Mouse (Mus musculus): ENCODE measurements around the gene Eif5b.
"Not testable (repeated sequence)": the region's sequence is repeated elsewhere in the genome, so short reads cannot be mapped to it uniquely, and the experiment has no call there.

Eif5b gene

DNA sequence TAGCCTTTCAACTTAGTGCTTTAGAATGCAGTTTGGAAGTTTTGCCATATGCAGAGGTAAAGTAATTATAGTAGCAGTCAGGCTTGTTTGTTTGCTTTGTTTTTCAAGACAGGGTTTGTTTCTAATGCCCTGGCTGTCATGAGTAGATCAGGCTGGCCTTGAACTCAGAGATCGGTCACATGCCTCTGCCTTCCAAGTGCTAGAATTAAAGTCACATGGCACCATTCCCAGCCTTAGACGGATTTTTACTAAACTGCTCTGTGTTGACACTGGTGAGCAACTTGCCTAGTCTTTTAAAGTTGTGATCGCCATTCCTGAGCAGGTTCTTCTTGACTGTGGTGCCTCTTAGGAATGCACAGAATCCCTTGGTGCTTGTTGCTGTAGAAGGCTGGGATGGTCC, 8.9 kb downstream of the Eif5b start:
- DNase-seq (ENCODE audit: low spot score) = no peak

DNA sequence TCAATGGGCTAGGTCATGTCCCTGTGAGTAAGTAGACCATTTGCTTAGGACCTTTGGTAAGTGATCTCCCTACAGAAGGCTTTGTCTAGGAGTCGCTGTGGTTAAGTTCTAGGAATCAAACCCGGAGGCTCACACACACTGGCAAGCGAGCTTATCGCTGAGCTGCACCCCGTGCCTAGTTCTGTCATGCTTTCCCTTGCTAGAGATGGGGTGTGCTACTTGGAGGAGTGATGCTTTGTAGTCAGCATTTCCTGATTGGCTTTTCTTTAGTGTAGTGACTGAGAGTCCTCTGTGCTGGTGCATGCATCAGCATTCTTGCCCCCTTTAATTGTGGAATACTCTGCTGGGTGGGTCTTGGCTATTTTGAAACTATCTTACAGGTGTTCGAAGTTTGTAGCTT, 13.8 kb downstream of the Eif5b start:
- no peak for DNase-seq (ENCODE audit: low spot score)

DNA sequence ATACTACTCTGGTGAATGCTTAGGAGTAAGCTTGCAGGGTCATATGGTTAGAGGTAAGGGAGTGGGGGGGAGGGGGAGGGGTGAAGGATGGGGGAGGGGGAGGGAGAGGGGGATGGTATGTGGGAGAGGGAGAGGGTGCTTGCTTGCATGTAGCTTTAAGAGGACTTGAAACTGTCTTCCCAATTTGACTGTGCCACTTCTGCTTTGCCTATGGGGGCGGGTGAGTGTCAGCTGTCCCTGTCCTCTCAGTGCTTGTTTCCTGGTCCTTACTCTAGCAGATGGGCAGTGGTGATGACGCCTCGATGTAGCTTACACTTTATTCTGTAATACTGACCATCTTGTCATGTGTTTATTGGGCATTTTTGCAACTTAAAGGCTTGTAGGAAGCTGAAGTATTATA, 14.3 kb downstream of the Eif5b start:
- DNase-seq (ENCODE audit: low spot score) = no peak

DNA sequence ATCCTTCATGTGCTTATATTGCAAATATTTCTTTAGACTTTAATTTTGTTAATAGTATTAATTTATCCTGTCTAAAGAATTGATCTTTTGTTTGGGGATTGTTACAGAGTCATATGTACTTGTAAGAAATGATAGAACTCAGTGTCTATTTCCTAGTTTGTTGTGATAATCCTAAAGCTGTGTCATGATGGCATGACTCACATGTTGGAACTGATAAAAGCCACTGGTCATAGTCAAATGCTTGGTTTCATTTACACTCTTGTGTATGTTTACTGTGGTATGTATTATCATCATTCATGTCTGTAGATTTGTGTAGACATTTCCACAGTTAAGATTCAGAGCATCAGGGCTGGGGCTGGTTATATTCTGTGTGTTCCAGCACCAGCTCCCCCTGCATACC, 14.7 kb downstream of the Eif5b start:
- DNase-seq (ENCODE audit: low spot score) = no peak

DNA sequence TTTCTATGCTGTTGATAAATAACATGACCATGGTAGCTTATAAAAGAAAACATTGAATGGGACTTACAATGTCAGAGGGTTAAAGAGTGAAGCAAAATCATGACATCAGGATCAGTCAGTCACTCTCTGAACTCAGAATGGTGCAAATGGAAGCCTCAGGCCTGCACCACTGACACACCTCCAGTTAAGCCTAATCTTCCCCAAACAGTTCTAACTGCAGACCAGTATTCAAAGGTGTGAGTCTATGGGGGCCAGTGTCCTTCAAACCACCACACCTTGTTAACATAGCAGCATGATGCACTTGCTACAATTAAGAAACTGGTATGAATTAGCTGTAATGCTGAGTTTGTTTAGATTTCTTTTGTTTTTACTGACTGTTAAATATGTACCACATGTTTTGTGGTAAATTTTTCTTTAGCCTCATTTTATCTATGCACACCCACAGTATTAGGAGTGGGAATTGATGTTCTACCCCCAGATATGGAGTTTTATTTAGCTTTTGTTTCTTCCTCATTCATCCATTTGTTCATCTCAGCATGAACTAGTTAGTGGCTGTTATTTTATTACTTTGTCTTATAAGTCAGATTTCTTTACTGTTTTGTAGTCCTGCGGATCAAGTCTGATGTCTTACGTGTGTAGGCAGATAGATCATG, 16.9 kb downstream of the Eif5b start:
- DNase-seq (ENCODE audit: low spot score) = no peak

DNA sequence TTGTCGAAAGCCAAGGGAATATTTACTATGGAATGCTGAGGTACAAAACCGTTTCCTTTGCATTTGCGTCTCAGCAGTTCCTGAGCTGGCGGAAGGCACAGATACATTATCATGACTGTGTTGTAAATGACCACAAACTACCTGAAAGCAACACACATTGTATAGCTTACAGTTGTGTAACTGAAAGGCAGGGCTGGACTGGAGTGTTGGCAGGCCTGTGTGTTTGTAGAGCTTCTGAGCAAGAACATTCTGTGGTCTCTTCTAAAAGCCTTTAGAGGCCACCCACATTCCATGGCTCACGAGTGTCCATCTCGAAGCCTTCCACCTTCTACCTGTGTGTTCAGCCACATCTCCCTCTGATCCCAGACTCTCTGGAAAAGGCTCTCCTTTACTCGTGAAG, 29.5 kb downstream of the Eif5b start:
- no peak for DNase-seq (ENCODE audit: low spot score)

DNA sequence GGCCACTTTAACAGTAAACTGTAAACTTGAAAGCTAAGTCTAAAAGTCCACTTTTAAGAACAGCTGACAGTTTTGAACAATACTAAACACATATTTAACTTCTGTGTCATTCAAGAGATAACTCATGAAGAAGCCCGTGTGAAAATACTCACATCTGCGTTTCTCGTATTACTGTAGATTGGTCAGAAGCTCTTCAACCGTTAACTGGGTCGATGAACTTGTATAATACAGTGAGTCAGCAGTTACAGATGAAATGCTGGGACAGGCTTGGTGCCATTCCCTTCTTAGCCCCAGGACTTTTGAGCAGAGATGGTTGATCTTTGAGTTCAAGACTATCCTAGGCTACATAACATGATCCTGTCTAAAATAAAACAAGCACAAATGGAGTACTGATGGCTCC, 33.6 kb downstream of the Eif5b start:
- no peak for DNase-seq (ENCODE audit: low spot score)

DNA sequence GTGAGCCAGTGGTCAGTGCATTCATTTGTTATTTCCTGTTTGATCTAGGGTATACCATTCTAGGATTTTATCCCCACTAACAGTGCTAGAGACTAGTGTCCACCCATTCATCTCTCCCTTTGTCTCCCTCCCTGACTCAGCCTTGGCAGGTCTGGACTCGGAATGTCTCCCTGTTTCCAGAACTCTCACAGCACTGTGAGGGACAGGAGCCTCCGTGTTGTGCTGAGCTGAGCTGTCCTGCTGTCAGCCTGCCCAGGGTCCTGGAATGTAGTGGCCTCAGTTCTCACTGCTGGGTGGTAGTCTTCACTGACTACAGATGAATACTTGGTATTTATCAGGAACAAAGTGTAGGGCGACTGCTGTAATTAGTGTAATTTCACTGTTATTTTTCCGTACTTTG, 37.7 kb downstream of the Eif5b start:
- no peak for DNase-seq (ENCODE audit: low spot score)

DNA sequence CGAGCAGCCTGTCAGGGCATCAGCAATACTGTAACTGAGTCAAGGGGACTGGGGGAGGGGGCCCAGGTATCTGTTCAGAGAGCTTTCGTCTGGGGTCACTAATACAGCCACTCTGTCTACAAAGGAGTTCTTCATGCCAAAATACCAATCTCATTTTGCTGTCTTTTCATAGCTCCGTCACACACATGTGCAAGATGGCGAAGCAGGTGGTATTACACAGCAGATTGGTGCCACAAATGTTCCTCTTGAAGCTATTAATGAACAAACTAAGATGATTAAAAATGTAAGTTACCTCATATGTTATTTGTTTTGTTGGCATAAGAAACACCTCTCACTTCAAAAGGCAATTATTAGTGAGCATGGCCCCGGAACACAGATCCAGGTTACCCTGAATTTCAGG, 39.6 kb downstream of the Eif5b start:
- DNase-seq (ENCODE audit: low spot score) = no peak

DNA sequence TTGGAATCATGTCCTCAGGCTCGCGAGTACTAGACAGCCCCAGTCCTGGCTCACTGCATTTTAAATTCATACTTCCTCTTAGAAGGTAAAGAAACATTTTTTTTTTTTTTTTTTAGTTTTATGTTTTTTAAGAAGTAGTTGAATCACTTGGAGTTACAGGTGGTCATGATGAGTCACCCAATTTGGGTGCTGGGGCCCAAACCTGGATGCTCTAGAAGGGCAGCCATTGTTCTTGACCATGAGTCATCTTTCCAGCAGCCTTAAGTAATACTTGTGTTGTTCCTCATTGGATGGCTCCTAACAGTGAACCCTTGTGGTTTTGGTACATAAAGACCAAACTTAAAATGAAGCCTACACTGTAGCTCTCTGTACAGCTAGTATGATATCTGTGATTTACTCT, 41.1 kb downstream of the Eif5b start:
- no peak for DNase-seq (ENCODE audit: low spot score)

DNA sequence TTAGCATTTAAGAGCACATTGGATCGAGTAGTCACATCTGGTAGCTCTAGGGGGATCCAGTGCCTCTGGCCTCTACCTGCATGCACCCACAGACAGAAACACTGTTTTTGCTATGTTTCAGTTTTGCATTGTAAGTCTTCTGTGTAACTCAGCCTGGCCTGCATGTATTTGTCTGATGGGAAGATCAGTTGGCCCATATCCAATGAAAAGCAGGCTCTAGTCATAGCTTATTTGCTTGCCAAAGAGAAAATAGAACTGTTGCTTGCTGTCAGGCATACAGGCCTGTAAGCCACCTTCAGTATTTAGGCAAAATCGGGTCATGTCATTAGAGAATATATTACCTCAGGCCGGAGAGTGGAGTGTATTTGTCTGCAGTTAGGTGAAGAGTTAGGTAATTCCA, 50.3 kb downstream of the Eif5b start:
- no peak for DNase-seq (ENCODE audit: low spot score)

DNA sequence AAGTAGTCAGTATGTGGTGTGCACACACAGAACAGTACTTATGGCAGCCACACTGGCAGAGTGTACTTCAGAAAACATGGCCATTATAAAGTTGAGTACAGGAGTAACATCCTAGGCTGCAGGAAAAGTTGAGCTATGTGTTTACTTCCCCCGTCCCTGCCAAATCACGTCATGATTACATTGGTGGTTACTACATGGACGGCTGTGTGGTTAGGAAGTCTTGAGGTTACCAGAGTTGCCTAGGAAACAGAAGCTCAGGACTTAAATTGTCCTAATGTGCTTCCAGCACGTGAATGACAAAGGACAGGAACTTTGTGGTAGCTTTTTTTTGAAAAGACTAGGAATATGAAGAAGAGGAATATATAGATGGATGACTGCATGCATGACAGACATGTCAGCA, 51.8 kb downstream of the Eif5b start:
- no peak for DNase-seq (ENCODE audit: low spot score)

DNA sequence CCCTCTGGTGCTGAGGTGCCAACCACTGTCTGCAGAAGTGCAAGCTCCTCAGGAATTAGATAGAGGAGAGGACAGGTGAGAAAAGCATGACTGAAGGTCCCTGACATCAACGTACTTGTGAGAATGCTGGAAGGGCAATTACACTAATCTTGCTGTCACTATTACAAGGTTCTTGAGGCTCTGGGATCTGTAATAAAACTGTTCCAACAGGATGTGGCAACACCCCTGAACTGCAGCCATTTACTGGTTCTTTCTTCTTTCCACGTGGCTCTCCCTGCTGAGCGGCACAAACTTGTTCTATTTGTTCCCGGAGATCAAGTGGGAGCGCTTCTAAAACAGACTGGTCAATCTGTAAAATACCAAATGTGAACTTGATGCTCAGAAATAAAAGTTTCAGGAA, 57.4 kb downstream of the Eif5b start:
- no peak for DNase-seq (ENCODE audit: low spot score)

DNA sequence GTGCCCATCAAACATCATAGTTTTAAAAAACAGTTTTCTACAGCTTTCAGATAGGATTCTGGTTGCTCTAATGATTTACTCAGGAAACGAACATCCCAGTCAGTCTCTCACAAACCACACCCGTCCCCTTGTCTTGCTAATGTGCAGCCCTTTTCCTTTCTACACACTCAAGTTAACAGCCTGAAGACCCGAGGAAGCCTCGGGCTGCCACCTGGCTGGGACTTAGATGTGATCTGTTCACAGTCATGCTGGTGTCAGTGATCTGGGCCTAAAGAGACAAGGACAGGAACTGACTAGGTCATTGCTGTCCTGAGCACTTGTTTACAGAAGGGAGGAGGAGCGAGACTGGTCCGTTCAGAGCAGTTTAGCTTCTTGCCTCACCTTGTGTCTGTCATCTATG, 60.6 kb downstream of the Eif5b start:
- no peak for DNase-seq (ENCODE audit: low spot score)

DNA sequence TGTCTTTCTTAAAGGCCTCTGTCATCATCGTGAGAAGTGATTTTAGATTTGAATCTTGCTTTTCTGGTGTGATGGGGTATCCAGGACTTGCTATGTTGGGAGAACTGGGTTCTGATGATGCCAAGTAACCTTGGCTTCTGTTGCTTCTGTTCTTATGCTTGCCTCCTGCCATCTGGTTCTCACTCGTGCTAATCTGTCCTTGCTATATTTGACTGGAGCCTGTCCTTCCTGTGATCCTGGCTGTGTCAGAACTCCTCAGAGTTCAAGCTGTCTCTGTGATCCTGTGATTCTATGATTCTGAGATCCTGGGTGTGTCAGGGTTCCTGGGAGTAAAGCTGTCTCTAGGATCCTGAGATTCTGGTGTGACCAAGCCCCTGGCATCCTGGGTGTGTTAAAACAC, 64.3 kb downstream of the Eif5b start:
- DNase-seq (ENCODE audit: low spot score) = not testable (repeated sequence)

DNA sequence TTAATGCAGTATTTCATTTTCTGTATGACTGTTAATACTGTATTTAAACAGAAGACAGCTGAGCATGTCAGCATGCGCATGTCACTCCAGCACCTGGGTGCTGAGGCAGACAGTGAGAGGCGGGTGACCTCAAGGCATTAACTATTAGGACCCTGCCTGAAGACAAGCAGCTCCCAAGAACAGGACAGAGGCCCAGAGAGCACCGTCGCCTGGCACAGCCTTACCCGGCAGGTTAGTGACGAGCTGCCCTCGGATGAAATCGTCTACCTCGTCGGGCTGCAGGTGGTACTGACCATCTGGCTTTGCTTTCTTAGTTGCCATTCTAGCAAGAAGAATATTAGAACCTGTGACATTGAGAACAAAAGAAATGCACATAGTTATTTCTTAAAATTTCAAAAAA, 69.5 kb downstream of the Eif5b start:
- DNase-seq (ENCODE audit: low spot score) = no peak

DNA sequence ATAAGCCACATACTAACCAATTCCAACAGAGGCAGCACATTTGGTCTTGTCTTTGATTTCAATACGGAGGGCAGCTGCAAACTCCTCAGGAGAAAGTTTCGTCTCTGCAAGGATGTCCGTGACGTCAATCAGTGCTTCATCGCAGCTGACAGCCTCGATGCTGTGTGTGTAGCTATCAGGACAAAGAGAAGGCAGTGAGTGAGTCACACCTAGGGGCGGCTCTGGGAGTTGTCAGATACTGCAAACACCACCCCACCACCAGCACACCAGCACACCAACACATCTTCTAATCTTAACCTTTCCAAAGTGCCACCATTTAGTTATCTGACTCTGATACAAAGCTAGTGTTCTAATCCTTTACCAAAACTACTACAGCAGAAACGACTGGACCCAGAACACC, 73.5 kb downstream of the Eif5b start:
- DNase-seq (ENCODE audit: low spot score) = no peak

DNA sequence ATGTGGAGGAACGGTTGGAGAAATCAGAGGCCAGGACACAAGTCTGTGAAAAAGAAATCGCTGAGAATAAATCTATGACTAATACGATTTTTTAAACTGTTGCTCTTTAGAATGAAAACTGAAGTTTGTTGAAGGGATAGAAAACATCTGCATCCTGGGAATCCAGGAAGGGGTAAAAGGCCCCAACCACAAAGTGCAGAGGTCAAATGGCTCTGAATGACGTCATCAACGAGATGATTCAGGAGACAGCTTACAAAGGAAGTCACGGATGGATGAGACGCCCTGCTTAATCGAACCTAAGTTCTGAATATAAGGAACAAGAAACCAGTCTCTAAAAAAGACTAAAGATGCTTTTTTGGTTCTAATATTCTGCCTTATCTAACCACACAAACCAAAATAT, 83.5 kb downstream of the Eif5b start:
- DNase-seq (ENCODE audit: low spot score) = no peak

DNA sequence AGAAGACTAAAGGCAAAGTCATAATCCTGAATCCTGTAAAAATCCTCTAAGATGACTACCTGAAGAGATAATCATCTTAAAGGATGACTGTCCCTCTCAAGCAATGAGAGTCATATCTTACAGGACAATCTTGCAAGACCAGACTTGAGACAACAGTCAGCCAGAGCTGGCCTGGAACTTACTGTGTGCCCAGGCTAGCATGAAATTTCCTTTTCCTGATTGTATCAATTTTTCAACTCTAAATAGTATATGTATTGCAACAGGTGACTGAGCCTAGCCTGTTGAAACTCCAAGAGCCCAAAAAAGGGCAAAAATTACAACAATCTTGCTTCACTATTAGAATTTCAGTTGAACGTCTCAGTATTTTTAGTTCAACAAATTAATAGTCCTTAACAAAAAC, 105.4 kb downstream of the Eif5b start:
- no peak for DNase-seq (ENCODE audit: low spot score)

DNA sequence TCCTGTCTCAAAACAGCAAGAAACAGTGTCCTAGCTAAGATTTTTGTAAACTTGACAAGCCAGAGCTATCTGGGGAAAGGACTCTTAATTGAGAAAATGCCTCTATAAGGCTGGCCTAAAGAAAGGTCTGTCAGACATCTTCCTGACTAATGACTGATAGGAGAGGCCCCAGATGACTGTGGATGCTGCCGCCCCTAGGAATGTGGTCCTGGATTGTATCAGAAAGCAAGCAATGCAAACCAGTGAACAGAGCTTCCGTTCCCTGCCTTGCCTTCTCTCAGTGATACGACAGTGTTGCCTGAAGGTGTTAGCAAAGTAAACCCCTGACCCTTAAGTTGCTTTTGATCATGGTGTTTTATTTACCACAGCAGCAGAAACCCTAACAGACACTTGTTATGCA, 106.0 kb downstream of the Eif5b start:
- DNase-seq (ENCODE audit: low spot score) = no peak

Data from testis, postnatal 14 days (tissue).